Mouse (Mus musculus) testis, adult 2 months (tissue): ENCODE data around the gene Ahr. TPM values are rescaled to one million over a fixed set of nuclear protein-coding genes. Genes with fewer than 3 reads are reported as not detected.

Source experiments
- H3K27ac ChIP-seq: fragments of 200-500 bp; 2 replicates; pipeline ENCODE4 v1.5.1; 2012; ENCODE audit warnings: low read depth, low read length; ENCODE audit not compliant: control insufficient read depth, insufficient read depth
- H3K27me3 ChIP-seq: fragments of 200-500 bp; 2 replicates; pipeline ENCODE4 v1.6.1; 2012; ENCODE audit warnings: mild to moderate bottlenecking, low read length, moderate library complexity; ENCODE audit not compliant: control insufficient read depth, insufficient read depth
- H3K36me3 ChIP-seq: fragments of 200-500 bp; 2 replicates; pipeline ENCODE4 v1.6.1; 2012; ENCODE audit warnings: mild to moderate bottlenecking, low read length; ENCODE audit not compliant: control insufficient read depth, insufficient read depth
- H3K4me1 ChIP-seq: fragments of 200-500 bp; 2 replicates; pipeline ENCODE4 v1.6.1; 2012; ENCODE audit warnings: low read length; ENCODE audit not compliant: control insufficient read depth, insufficient read depth
- H3K4me3 ChIP-seq: fragments of 200-500 bp; 2 replicates; pipeline ENCODE4 v1.5.1; 2012; ENCODE audit warnings: low read depth, mild to moderate bottlenecking, low read length, moderate library complexity, mixed read lengths; ENCODE audit not compliant: control insufficient read depth
- CTCF ChIP-seq: fragments of 200-500 bp; IDR thresholded peaks from 2 replicates; pipeline ENCODE4 v1.5.1; 2012; ENCODE audit warnings: low read depth, mild to moderate bottlenecking, inconsistent platforms, low read length, moderate library complexity; ENCODE audit not compliant: control insufficient read depth, insufficient read depth, insufficient replicate concordance
- POLR2A ChIP-seq: fragments of 200-500 bp; IDR thresholded peaks from 2 replicates; pipeline ENCODE4 v1.6.1; 2012; ENCODE audit warnings: low read depth, mild to moderate bottlenecking, inconsistent platforms, low read length, moderate library complexity; ENCODE audit not compliant: control insufficient read depth
- polyA plus RNA-seq: library from polyadenylated mRNA; depleted of rRNA; stranded (reverse); fragments of >200 nt; gene quantifications from 2 replicates; pipeline ENCODE4 v1.2.3, GENCODE M21; 2012

The Ahr gene
- polyA plus RNA-seq, 1 experiment = 0.36 TPM

DNA sequence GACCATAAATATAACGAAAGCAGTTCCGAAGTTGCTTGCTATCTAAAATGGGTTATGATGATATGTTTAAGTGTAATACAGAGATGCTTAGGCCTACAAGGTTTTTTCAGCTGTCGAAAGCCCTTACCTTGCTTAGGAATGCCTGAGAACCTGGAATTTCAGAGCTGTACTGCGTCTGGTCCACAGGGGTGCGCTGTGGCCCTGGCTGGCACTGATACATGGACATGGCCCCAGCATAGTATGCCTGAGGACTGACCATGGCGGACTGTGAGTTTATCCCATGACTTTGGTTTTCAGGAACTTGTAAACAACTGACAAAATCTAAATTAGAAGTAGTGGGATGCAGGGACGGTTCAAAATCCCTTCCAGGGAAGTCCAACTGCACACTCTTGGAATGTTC is 31.3 kb downstream of the Ahr start:
- TF ChIP-seq POLR2A = no peak
- TF ChIP-seq CTCF = peak; percentile 47; the same call in 1 of the 2 replicates
- no peak overlapping the region; the same call in 1 of the 2 replicates for H3K27ac ChIP-seq
- H3K36me3 ChIP-seq = no peaks in the 10 kb centered on the region
- H3K4me3 ChIP-seq = no peak overlapping the region
- peaks cover 11% of the 10 kb centered on the region for H3K4me1 ChIP-seq
- no peaks in the 10 kb centered on the region for H3K27me3 ChIP-seq

DNA sequence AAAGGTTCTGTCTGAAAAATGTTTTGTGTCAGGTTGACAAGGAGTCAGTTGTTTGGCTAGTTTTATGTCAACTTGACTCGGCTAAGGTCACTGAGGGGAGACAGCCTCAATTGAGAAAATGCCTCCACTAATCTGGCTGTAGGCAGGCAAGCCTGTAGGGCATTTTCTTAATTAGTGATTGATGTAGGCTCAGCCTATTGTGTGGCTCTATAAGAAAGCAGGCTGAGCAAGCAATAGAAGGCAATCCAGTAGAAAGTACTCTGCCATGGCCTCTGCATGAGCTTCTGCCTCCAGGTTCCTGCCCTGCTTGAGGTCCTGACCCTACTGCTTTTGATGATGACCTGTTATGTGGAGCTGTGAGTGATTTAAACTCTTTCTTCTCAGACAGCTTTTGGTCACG is 33.4 kb downstream of the Ahr start:
- TF ChIP-seq POLR2A (no peak), CTCF (no peak)
- Histone ChIP-seq H3K36me3 (no peaks in the 10 kb centered on the region), H3K27me3 (no peaks in the 10 kb centered on the region), H3K27ac (no peak overlapping the region), H3K4me1 (peaks cover 11% of the 10 kb centered on the region), H3K4me3 (no peak overlapping the region)

DNA sequence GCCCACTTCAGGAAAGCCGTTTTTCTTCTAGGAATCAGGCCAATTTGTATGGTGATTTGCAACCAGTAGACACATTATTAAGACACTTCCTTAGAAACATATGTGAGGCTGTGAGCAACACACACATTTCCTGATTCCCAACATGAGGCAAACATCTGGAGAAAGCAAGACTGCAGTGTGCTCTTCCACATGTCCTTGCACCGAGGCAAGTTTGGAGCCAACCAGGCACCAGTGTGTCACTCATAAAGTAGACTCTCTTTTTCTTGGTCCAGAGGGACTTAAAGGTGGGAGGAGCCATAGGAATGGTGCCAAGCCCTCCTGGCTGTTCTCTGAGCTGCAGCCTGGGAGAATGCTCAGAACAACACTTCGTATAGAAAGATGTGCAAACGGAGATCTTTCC is 39.6 kb downstream of the Ahr start:
- Histone ChIP-seq H3K27me3 (no peaks in the 10 kb centered on the region), H3K4me1 (no peaks in the 10 kb centered on the region), H3K27ac (no peak overlapping the region), H3K4me3 (no peak overlapping the region), H3K36me3 (no peaks in the 10 kb centered on the region)
- TF ChIP-seq POLR2A = no peak

DNA sequence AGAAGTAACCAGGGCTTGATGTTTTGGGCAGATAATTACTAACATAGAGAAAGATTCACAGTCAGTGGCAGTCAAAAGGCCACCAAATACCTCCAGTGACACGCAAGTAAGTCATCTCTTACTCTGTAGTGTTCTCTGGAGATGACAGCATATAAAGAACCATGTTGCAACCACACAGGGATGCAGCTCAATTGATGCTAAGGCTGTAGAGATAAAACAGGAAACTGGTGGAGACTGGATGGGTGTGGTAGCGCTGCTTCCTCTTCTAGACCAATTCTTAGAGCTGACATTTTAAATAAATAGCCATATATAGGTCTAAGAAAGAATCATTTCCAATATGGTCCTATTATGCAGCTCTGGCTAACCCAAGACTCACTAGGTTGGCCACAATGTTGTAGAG is 54.1 kb downstream of the Ahr start:
- no peak overlapping the region for H3K4me3 ChIP-seq
- no peak overlapping the region for H3K27ac ChIP-seq
- H3K4me1 ChIP-seq = no peaks in the 10 kb centered on the region
- TF ChIP-seq CTCF = no peak
- TF ChIP-seq POLR2A = no peak
- H3K36me3 ChIP-seq = no peaks in the 10 kb centered on the region
- no peaks in the 10 kb centered on the region for H3K27me3 ChIP-seq

DNA sequence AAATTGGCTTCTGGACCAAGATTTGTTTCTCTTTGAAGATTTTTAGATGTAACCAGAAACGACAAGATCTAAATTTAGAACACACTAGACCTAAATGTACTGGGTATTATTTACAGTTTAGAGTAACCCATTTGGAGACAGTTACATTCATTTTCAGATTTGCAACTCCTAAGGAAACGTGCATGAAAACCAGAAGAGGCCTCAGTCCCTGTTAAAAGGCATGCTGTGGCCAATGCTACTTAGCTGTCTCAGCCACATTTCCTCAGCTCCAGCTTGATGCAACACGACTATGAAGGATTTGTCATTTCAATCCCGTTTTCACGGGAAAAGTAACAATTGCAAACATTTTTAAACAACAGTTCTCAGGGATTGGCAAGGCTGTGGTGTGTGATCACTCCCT is 55.9 kb downstream of the Ahr start:
- H3K4me1 ChIP-seq = no peaks in the 10 kb centered on the region
- TF ChIP-seq POLR2A (no peak), CTCF (no peak)
- H3K36me3 ChIP-seq = no peaks in the 10 kb centered on the region
- no peak overlapping the region for H3K27ac ChIP-seq
- no peaks in the 10 kb centered on the region for H3K27me3 ChIP-seq
- H3K4me3 ChIP-seq = no peak overlapping the region

DNA sequence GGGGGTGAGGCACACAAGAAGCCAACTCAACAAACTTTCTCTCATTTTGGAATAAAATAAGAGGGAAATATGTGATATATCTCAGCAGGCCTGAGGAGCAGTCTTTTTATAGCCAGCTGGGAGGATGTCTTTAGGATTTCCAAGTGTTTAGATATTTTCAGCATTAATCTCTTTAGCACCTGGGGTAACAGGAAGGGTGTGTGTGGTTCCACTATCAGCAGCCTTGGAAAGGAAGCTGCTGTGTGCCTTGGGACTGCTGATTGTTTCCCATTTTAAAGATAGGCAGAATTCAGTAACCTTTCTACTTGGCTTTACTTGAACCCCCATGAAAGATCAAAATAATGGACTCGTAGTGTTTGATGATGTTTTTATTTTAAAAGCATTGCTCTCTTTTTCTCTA is 71.4 kb downstream of the Ahr start:
- Histone ChIP-seq H3K4me1 (no peaks in the 10 kb centered on the region), H3K4me3 (no peak overlapping the region), H3K36me3 (no peaks in the 10 kb centered on the region), H3K27ac (no peak overlapping the region), H3K27me3 (no peaks in the 10 kb centered on the region)
- TF ChIP-seq POLR2A = no peak
- no peak for TF ChIP-seq CTCF

DNA sequence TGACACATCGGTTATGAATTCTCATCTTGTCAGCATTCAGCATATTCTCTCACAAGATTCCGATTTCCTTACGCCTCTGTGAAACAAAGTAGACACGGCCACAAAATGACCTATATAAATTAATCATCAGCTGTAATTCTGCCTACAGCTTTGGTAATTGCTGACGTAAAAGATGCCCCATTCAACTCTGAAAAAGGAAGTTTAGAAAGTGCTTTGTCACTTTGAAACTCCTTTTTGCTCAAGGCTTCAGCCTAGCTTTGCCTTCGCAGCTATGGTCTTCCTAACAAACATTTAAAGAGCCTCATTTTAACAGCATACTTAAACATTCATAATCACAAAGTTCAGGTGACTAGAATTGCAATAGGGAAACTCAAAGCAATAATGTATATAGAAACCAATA is 72.2 kb downstream of the Ahr start:
- Histone ChIP-seq H3K27me3 (no peaks in the 10 kb centered on the region), H3K4me3 (no peak overlapping the region), H3K4me1 (no peaks in the 10 kb centered on the region), H3K36me3 (no peaks in the 10 kb centered on the region), H3K27ac (no peak overlapping the region)
- TF ChIP-seq CTCF (no peak), POLR2A (no peak)

DNA sequence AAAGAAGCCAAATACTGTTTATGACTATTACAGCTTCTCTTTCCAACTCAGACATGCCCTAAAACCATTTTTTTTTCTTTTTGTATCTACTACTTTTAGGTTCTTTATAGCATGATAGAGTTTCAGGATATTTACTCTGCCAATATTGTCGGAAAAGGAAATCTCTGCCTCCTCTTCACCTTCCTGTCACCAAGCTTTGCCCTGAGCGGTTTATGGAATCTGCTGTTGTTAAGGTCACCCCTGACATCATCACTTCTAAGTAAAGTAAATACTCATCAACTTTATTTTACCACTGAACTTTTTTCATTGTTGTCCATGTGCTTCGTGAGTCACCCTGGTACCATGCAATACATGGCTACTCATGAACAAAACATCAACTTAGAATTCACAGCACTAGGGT is 75.2 kb downstream of the Ahr start:
- Histone ChIP-seq H3K4me3 (no peak overlapping the region), H3K27me3 (no peaks in the 10 kb centered on the region), H3K36me3 (no peaks in the 10 kb centered on the region), H3K27ac (no peak overlapping the region), H3K4me1 (no peaks in the 10 kb centered on the region)
- TF ChIP-seq POLR2A (no peak), CTCF (no peak)
